Mouse (Mus musculus): ENCODE data around the gene 4930415O20Rik. TPM values are rescaled to one million over a fixed set of nuclear protein-coding genes. Genes with fewer than 3 reads are reported as not detected.

Gene 4930415O20Rik
- not detected in 2 replicates for polyA plus RNA-seq (2015; fragmentation: Nextera tagmentation; extraction: Ambion mirVana)

DNA sequence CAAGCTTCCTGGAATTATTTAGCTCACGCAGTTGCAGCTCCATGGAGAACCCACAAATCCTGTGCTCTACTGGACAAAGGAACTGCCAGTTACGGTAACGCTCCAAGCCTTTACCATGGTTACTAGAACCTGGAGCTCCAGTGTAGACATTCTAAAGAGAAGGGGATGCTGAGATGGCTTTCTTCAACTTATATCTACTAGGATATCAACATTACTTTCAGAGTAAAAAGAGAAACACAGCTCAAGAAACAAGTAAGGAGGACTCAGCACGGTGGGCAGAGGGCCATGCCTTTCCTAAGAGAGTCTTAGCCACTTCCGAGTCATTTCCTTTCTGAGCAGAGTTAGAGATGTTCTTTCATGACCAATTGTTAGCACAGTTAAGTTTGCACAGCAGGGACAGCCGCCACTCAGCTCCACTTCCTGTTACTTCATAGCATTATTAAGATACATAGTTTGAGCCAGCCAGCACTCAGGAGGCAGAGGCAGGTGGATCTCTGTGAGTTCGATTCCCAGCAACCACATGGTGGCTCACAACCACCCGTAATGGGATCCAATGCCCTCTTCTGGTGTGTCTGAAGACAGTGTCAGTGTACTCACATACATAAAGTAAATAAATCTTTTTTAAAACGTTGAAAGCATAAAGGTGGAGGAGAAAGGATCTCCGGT is at the start of gene 4930415O20Rik, which contains the start of gene Ccnt1:
Gene 4930415O20Rik, plus strand, starts transcription at position 132 of the 666 bp plus-strand sequence.
Gene Ccnt1, minus strand, starts transcription at position 51 of the 666 bp plus-strand sequence.
- Histone ChIP-seq H3K9me3 (replicated peaks) (no peaks in the 10 kb centered on the region), H3K4me1 (replicated peaks) (peaks cover 26% of the 10 kb centered on the region), H3K9ac (no peak within 1 kb of the TSS), H3K36me3 (peaks cover 3% of the 10 kb centered on the region; the same call in 1 of the 2 replicates), H3K4me3 (replicated peaks) (no peak within 1 kb of the TSS), H3K4me2 (0 out of 2 replicates have a peak within 1 kb of the TSS, but pooled peaks have one; percentile 87), H3K27ac (no peak within 1 kb of the TSS), H3K27me3 (no peaks in the 10 kb centered on the region)
- 58% methylated on average over 10 of the region's 10 CpGs for WGBS (ENCODE audit: insufficient replicate concordance)
- ATAC-seq (ENCODE audit: low read depth) (no peak), DNase-seq (no peak)

DNA sequence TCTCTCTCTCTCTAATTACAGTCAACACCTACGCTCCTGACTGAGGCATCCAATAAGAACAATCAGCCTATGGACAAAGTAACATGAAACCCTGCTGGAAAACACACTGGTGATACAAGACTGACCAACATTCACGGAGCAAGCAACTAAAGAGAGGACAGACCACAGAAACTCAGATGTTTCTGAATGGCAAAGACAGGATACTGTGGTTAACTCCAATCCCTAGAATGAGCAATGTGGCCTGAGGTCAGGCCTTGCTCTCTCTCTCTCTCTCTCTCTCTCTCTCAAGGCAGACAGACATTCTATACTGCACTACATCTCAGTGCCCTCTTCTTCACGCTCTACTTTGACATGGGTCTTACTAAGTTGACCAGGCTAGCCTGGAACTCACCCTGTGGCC is 49.6 kb upstream of the 4930415O20Rik start:
- ATAC-seq (ENCODE audit: low read depth), result no peak
- no peak overlapping the region for H3K9ac ChIP-seq
- H3K9me3 ChIP-seq (replicated peaks), result no peaks in the 10 kb centered on the region
- no peak overlapping the region for H3K27ac ChIP-seq
- no peaks in the 10 kb centered on the region for H3K27me3 ChIP-seq
- 79% methylated on average over 3 of the region's 3 CpGs for WGBS (ENCODE audit: insufficient replicate concordance)
- no peak overlapping the region for H3K4me3 ChIP-seq (replicated peaks)
- H3K36me3 ChIP-seq, result peaks cover 79% of the 10 kb centered on the region
- no peak for DNase-seq
- no peak overlapping the region for H3K4me2 ChIP-seq
- peaks cover 8% of the 10 kb centered on the region for H3K4me1 ChIP-seq (replicated peaks)

DNA sequence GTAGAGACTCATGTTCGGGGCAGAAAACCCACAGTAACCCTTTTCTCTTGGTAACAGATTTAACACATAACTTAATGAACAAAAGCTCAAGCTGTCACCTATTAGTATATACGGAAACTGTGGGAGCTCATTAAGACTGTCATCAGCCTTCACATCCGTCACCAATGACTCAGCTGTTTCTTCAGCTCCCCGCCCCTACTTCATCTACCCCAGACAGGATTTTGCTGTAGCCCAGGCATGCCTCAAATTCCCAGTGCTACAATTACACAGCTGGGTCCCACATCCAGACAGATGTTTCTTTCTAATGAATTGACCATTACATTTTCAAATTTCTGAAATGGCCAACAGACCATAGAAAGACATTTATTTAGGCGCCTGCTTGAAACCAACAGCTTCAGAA is 44.7 kb upstream of the 4930415O20Rik start:
- no peaks in the 10 kb centered on the region for H3K27me3 ChIP-seq
- H3K9ac ChIP-seq, result no peak overlapping the region
- no peak overlapping the region for H3K4me3 ChIP-seq (replicated peaks)
- 63% methylated on average over 5 of the region's 5 CpGs for WGBS (ENCODE audit: insufficient replicate concordance)
- peaks cover 97% of the 10 kb centered on the region for H3K36me3 ChIP-seq
- H3K4me2 ChIP-seq, result no peak overlapping the region
- no peaks in the 10 kb centered on the region for H3K9me3 ChIP-seq (replicated peaks)
- peak overlapping the region; percentile 30 for H3K27ac ChIP-seq
- peak; percentile 39 for DNase-seq
- peak; percentile 85 for ATAC-seq (ENCODE audit: low read depth)
- H3K4me1 ChIP-seq (replicated peaks), result peaks cover 25% of the 10 kb centered on the region

DNA sequence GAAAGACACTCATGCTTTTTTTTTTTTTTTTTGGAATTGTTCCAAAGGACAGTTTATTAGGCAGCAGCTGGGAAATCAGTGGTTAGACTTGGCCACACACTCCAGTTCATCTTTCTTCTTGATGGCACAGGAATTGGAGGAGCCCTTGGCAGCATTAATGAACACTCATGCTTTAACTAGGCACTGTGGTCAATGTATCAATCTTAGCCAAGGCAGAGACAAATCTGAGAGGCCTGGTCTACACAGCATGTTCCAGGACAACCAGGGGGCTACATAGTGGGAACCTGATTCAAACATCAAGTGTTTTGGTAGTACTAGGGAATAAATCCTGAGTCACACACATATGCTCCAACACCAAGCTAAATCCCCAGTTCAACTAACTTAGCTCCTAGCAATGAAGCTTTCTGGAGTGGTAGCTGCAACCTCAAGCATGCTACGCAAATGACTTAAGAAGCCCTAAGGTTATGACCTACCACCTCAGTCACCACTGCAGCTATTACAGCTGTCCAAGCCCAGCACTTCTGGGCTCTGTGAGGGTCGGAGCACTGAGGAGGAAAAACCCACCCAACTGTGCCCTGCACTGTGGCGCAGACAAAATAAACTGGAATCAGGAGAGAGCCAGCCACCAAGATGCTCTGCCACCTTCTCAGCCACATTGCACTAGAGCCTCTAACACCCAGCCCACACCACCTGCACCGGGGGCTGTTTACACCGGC is 43.6 kb upstream of the 4930415O20Rik start:
- WGBS (ENCODE audit: insufficient replicate concordance), result 94% methylated on average over 5 of the region's 5 CpGs
- Histone ChIP-seq H3K4me3 (replicated peaks) (no peak overlapping the region), H3K9me3 (replicated peaks) (no peaks in the 10 kb centered on the region), H3K9ac (no peak overlapping the region), H3K27me3 (no peaks in the 10 kb centered on the region), H3K27ac (no peak overlapping the region), H3K36me3 (peaks cover 95% of the 10 kb centered on the region), H3K4me2 (no peak overlapping the region), H3K4me1 (replicated peaks) (peaks cover 36% of the 10 kb centered on the region)
- no peak for DNase-seq
- no peak for ATAC-seq (ENCODE audit: low read depth)

DNA sequence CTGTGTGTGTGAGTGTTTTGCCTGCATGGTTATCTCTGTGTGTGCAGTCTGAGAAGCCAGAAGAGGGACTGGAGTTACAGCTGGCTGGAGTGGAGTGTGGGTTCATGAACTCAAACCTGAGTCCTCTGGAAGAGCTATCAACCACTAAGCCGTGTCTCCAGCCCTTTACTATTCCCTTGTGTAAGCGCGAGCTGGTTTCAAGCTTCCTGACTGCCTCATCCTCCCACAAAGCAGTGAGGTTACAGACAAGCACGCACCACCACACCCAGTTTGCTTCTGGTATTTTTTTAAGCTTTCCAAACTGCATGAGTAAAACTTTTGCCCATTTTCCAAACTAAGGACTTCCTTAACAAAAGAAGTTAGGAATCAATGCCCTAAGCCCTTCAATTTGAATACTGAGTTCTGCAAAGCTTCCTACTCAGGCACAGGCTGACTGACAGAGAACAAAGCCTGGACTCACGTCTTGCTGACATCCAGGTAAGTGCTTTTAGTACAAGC is 42.7 kb upstream of the 4930415O20Rik start:
- no peak for ATAC-seq (ENCODE audit: low read depth)
- Histone ChIP-seq H3K9me3 (replicated peaks) (no peaks in the 10 kb centered on the region), H3K4me1 (replicated peaks) (peaks cover 45% of the 10 kb centered on the region), H3K4me2 (no peak overlapping the region), H3K27ac (no peak overlapping the region), H3K27me3 (no peaks in the 10 kb centered on the region), H3K9ac (no peak overlapping the region), H3K4me3 (replicated peaks) (no peak overlapping the region), H3K36me3 (peaks cover 86% of the 10 kb centered on the region)
- 84% methylated on average over 5 of the region's 5 CpGs for WGBS (ENCODE audit: insufficient replicate concordance)
- DNase-seq, result no peak

DNA sequence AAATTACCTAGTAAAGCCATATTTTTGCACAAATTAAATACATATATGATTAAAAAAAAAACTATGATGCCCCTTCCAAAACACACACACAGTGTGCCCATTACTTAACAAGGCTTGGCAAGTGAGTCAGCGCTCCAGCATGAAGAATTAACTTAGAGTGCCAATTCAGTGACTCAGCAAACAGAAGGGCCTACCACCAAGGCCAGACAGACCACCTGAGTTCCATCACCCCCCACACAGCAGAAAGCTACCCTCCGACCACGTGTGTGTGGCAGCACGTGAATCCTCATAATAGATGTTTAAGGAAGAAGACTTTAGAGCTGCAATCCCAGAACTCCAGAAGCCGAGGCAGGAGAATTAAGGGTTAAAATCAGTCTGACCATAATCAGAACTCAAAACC is 38.5 kb upstream of the 4930415O20Rik start:
- Histone ChIP-seq H3K4me1 (replicated peaks) (peaks cover 38% of the 10 kb centered on the region), H3K9me3 (replicated peaks) (no peaks in the 10 kb centered on the region), H3K27ac (peak overlapping the region; percentile 96; the same call in 1 of the 2 replicates), H3K9ac (peak overlapping the region; percentile 91), H3K36me3 (peaks cover 47% of the 10 kb centered on the region), H3K4me2 (peak overlapping the region; percentile 88), H3K4me3 (replicated peaks) (peak overlapping the region; percentile 87), H3K27me3 (no peaks in the 10 kb centered on the region)
- no peak for DNase-seq
- ATAC-seq (ENCODE audit: low read depth), result no peak
- 15% methylated on average over 5 of the region's 5 CpGs for WGBS (ENCODE audit: insufficient replicate concordance)

DNA sequence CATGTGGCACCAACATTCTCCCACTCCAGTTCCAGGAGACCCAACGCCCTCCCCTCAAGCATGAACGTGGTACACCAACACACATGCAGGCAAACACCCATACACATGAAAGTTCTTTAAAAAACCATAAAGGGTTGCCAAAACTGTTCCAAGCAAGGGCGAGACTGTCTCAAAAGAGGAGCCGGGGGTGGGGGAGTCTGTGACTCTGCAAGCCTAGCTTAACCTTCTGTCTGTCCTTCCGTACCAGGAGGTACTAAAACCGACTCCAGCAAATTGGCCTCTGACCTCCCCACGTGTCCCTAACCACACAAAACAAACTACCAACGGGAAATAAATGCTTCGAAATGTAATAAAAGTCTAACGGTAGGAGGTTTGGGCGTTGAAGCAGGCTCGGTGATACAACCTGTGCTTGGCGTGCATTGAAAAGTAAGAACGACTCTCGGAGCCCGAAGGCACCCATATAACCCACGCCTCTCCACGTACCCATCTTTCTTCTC is 37.7 kb upstream of the 4930415O20Rik start:
- no peaks in the 10 kb centered on the region for H3K27me3 ChIP-seq
- DNase-seq (no peak), ATAC-seq (ENCODE audit: low read depth) (no peak)
- peak overlapping the region; percentile 88 for H3K4me2 ChIP-seq
- peak overlapping the region; percentile 91 for H3K9ac ChIP-seq
- H3K27ac ChIP-seq, result peak overlapping the region; percentile 96
- peak overlapping the region; percentile 87 for H3K4me3 ChIP-seq (replicated peaks)
- WGBS (ENCODE audit: insufficient replicate concordance), result under 1% methylated on average over 18 of the region's 18 CpGs
- H3K9me3 ChIP-seq (replicated peaks), result no peaks in the 10 kb centered on the region
- peaks cover 30% of the 10 kb centered on the region for H3K4me1 ChIP-seq (replicated peaks)
- H3K36me3 ChIP-seq, result peaks cover 39% of the 10 kb centered on the region

DNA sequence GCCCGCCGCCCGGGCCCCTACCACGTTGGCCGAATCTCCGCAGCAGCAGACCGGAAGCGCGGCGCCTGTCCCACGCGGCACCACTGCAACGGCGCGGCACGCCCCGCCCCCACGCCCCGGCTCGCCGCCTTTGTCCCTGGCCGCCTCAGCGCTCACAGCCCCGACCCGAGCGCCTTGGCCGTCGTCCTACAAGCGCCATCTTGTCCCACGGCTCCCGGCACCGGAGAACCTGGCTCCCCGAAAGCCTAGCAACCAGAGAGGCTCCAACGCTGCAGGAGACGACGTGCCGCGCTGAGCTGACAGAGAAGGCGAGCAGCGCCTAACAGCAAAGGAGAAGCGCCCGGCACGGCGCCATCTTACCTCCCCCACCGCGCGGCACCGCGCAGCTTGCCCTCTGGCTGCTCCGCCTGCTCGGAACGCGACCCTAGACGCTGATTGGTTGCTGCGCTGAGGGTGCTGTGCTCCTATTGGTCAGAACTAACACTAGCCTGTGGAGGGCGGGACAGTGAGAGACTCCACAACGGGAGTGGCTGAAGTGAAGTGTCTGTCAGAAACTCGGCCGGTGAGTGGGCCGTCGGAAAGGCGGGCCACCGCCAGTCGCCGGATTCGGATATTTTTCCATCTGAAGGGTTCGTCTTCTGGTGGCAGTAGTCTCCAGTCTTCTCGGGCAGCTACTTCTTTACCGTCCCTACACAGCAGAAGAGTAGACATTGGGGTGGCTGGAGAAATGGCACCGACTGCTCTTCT is 36.8 kb upstream of the 4930415O20Rik start, which contains the start of gene Kansl2:
Gene Kansl2, minus strand, starts transcription at position 384 of the 747 bp plus-strand sequence.
- DNase-seq (peak; percentile 98), ATAC-seq (ENCODE audit: low read depth) (peak; percentile 99)
- WGBS (ENCODE audit: insufficient replicate concordance), result under 1% methylated on average over 70 of the region's 70 CpGs
- Histone ChIP-seq H3K9me3 (replicated peaks) (no peaks in the 10 kb centered on the region), H3K27me3 (no peaks in the 10 kb centered on the region), H3K4me2 (peak within 1 kb of the TSS; percentile 88), H3K4me3 (replicated peaks) (peak within 1 kb of the TSS; percentile 87), H3K36me3 (peaks cover 33% of the 10 kb centered on the region), H3K4me1 (replicated peaks) (peaks cover 29% of the 10 kb centered on the region), H3K9ac (peak within 1 kb of the TSS; percentile 91), H3K27ac (peak within 1 kb of the TSS; percentile 96)

DNA sequence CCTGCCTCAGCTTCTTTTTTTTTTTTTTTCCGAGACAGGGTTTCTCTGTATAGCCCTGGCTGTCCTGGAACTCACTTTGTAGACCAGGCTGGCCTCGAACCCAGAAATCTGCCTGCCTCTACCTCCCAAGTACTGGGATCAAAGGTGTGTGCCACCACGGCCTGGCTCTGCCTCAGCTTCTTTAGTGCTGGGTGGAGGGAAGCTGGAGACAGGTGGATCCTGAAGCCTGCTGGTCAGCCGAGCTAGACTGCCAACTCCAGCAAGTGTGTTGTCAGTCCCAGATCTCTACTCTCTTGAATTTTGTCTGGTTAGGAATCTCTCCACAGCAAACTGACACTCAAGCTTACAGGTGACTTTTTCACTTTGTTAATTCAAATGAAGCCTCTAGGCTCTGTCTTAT is 34.9 kb upstream of the 4930415O20Rik start:
- H3K4me1 ChIP-seq (replicated peaks), result peaks cover 36% of the 10 kb centered on the region
- H3K36me3 ChIP-seq, result peaks cover 27% of the 10 kb centered on the region
- DNase-seq (no peak), ATAC-seq (ENCODE audit: low read depth) (no peak)
- 77% methylated on average over 4 of the region's 4 CpGs for WGBS (ENCODE audit: insufficient replicate concordance)
- H3K4me3 ChIP-seq (replicated peaks), result no peak overlapping the region
- no peak overlapping the region for H3K9ac ChIP-seq
- H3K4me2 ChIP-seq, result no peak overlapping the region
- H3K27me3 ChIP-seq, result no peaks in the 10 kb centered on the region
- no peak overlapping the region for H3K27ac ChIP-seq
- H3K9me3 ChIP-seq (replicated peaks), result no peaks in the 10 kb centered on the region

DNA sequence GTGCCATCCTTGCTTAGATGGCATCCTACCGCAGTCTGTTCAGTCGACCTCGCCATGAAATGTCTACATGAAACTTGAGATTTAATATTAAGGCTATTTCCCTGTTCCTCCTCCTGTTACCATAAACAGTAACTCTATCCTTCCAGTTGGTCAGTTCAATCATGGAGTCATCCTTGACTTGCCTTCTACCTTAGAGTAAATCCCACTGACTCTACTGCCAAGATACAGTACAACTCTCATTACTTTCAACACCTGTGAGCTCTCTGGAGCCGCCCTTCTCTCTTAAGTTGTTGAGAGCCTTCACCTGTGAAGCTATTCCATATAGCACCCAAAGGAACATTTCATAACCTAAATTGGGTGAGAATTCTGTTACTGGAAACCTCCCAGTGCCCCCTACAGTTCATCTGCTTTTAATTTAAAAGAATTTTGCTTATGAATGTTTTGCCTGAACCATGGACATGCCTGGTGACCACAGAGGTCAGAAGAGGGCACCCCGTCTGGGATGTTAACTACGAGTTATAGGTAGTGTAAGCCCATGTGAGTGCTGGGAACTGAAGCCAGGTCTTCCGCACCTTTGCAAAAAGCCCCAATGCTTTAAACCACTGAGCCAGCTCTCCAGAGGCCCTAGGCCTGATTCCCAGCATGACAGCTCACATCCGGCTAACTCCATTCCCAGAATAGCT is 33.8 kb upstream of the 4930415O20Rik start:
- H3K27ac ChIP-seq, result no peak overlapping the region
- no peaks in the 10 kb centered on the region for H3K27me3 ChIP-seq
- H3K36me3 ChIP-seq, result peaks cover 27% of the 10 kb centered on the region
- no peak overlapping the region for H3K4me2 ChIP-seq
- ATAC-seq (ENCODE audit: low read depth) (no peak), DNase-seq (no peak)
- peaks cover 29% of the 10 kb centered on the region for H3K4me1 ChIP-seq (replicated peaks)
- no peaks in the 10 kb centered on the region for H3K9me3 ChIP-seq (replicated peaks)
- WGBS (ENCODE audit: insufficient replicate concordance), result 81% methylated on average over 8 of the region's 8 CpGs
- no peak overlapping the region for H3K9ac ChIP-seq
- H3K4me3 ChIP-seq (replicated peaks), result no peak overlapping the region
